Mouse (Mus musculus): Measurements from ENCODE around the gene Kptn. TPM values are rescaled to one million over a fixed set of nuclear protein-coding genes. Genes with fewer than 3 reads are reported as not detected.

Kptn gene
- total and polyA plus RNA-seq, 3 experiments = 8.8 to 24.5 (median 18.7) TPM

GRCm38 (mm10) chr7:16111284-16112090 lies 8.2 kb upstream of the Kptn start:
- no peak overlapping the region for H3K4me3 ChIP-seq (ENCODE audit: low read depth, low read length)
- H3K9me3 ChIP-seq (replicated peaks) = no peaks in the 10 kb centered on the region
- ATAC-seq (ENCODE audit: extremely low read depth, insufficient number of reproducible peaks, low FRiP score, poor library complexity, severe bottlenecking) = peak; percentile 70
- H3K4me1 ChIP-seq (ENCODE audit: insufficient read depth, low read depth, low read length) = peaks cover 47% of the 10 kb centered on the region
- H3K36me3 ChIP-seq (replicated peaks) = peaks cover 100% of the 10 kb centered on the region
- no peaks in the 10 kb centered on the region for H3K27me3 ChIP-seq (ENCODE audit: insufficient read depth, low read length)
- no peak for DNase-seq (ENCODE audit: low spot score)
- TF ChIP-seq GATA1 (IDR thresholded peaks at IDR 0.05; ENCODE audit: borderline replicate concordance, low read length) (no peak), POLR2AphosphoS5 (IDR thresholded peaks at IDR 0.05; ENCODE audit: insufficient replicate concordance, low read depth, low read length) (no peak), CTCF (IDR thresholded peaks at IDR 0.05; ENCODE audit: low read depth, low read length) (no peak), TAL1 (conservative IDR thresholded peaks at IDR 0.05; ENCODE audit: low read depth, low read length) (peak; percentile 75), GATA2 (IDR thresholded peaks at IDR 0.05; ENCODE audit: borderline replicate concordance, low read depth, low read length) (no peak)

GRCm38 (mm10) chr7:16116418-16116817 lies 3.3 kb upstream of the Kptn start:
- DNase-seq (ENCODE audit: low spot score) (no peak), ATAC-seq (ENCODE audit: extremely low read depth, insufficient number of reproducible peaks, low FRiP score, poor library complexity, severe bottlenecking) (no peak)
- TF ChIP-seq TAL1 (conservative IDR thresholded peaks at IDR 0.05; ENCODE audit: low read depth, low read length) = no peak
- Histone ChIP-seq H3K36me3 (replicated peaks) (peaks cover 81% of the 10 kb centered on the region), H3K27me3 (ENCODE audit: insufficient read depth, low read length) (no peaks in the 10 kb centered on the region), H3K4me3 (ENCODE audit: low read depth, low read length) (no peak overlapping the region), H3K9me3 (replicated peaks) (no peaks in the 10 kb centered on the region), H3K4me1 (ENCODE audit: insufficient read depth, low read depth, low read length) (peaks cover 47% of the 10 kb centered on the region)

GRCm38 (mm10) chr7:16117100-16117499 lies 2.6 kb upstream of the Kptn start:
- H3K4me1 ChIP-seq (ENCODE audit: insufficient read depth, low read depth, low read length) = peaks cover 41% of the 10 kb centered on the region
- ATAC-seq (ENCODE audit: extremely low read depth, insufficient number of reproducible peaks, low FRiP score, poor library complexity, severe bottlenecking) (no peak), DNase-seq (ENCODE audit: low spot score) (no peak)
- H3K4me3 ChIP-seq (ENCODE audit: low read depth, low read length) = no peak overlapping the region
- no peak for TF ChIP-seq TAL1 (conservative IDR thresholded peaks at IDR 0.05; ENCODE audit: low read depth, low read length)
- no peak for TF ChIP-seq GATA2 (IDR thresholded peaks at IDR 0.05; ENCODE audit: borderline replicate concordance, low read depth, low read length)
- TF ChIP-seq POLR2AphosphoS5 (IDR thresholded peaks at IDR 0.05; ENCODE audit: insufficient replicate concordance, low read depth, low read length) = no peak
- no peak for TF ChIP-seq GATA1 (IDR thresholded peaks at IDR 0.05; ENCODE audit: borderline replicate concordance, low read length)
- no peak for TF ChIP-seq CTCF (IDR thresholded peaks at IDR 0.05; ENCODE audit: low read depth, low read length)
- H3K9me3 ChIP-seq (replicated peaks) = no peaks in the 10 kb centered on the region
- peaks cover 76% of the 10 kb centered on the region for H3K36me3 ChIP-seq (replicated peaks)
- no peaks in the 10 kb centered on the region for H3K27me3 ChIP-seq (ENCODE audit: insufficient read depth, low read length)

GRCm38 (mm10) chr7:16120262-16120600 lies 536 bp downstream of the Kptn start:
- Histone ChIP-seq H3K9me3 (replicated peaks) (no peaks in the 10 kb centered on the region), H3K4me1 (ENCODE audit: insufficient read depth, low read depth, low read length) (peaks cover 30% of the 10 kb centered on the region), H3K36me3 (replicated peaks) (peaks cover 74% of the 10 kb centered on the region), H3K4me3 (ENCODE audit: low read depth, low read length) (peak overlapping the region; percentile 88), H3K27me3 (ENCODE audit: insufficient read depth, low read length) (no peaks in the 10 kb centered on the region)
- ATAC-seq (ENCODE audit: extremely low read depth, insufficient number of reproducible peaks, low FRiP score, poor library complexity, severe bottlenecking) (no peak), DNase-seq (ENCODE audit: low spot score) (no peak)
- TF ChIP-seq TAL1 (conservative IDR thresholded peaks at IDR 0.05; ENCODE audit: low read depth, low read length) (no peak), POLR2AphosphoS5 (IDR thresholded peaks at IDR 0.05; ENCODE audit: insufficient replicate concordance, low read depth, low read length) (no peak), GATA2 (IDR thresholded peaks at IDR 0.05; ENCODE audit: borderline replicate concordance, low read depth, low read length) (no peak), GATA1 (IDR thresholded peaks at IDR 0.05; ENCODE audit: borderline replicate concordance, low read length) (no peak), CTCF (IDR thresholded peaks at IDR 0.05; ENCODE audit: low read depth, low read length) (no peak)

GRCm38 (mm10) chr7:16125829-16126228 lies 6.1 kb downstream of the Kptn start:
- ATAC-seq (ENCODE audit: extremely low read depth, insufficient number of reproducible peaks, low FRiP score, poor library complexity, severe bottlenecking) (no peak), DNase-seq (ENCODE audit: low spot score) (no peak)
- Histone ChIP-seq H3K27me3 (ENCODE audit: insufficient read depth, low read length) (peaks cover 6% of the 10 kb centered on the region), H3K4me3 (ENCODE audit: low read depth, low read length) (no peak overlapping the region), H3K9me3 (replicated peaks) (no peaks in the 10 kb centered on the region), H3K36me3 (replicated peaks) (peaks cover 72% of the 10 kb centered on the region), H3K4me1 (ENCODE audit: insufficient read depth, low read depth, low read length) (peaks cover 16% of the 10 kb centered on the region)
- TF ChIP-seq CTCF (IDR thresholded peaks at IDR 0.05; ENCODE audit: low read depth, low read length) (no peak), POLR2AphosphoS5 (IDR thresholded peaks at IDR 0.05; ENCODE audit: insufficient replicate concordance, low read depth, low read length) (no peak), TAL1 (conservative IDR thresholded peaks at IDR 0.05; ENCODE audit: low read depth, low read length) (no peak), GATA2 (IDR thresholded peaks at IDR 0.05; ENCODE audit: borderline replicate concordance, low read depth, low read length) (no peak), GATA1 (IDR thresholded peaks at IDR 0.05; ENCODE audit: borderline replicate concordance, low read length) (no peak)

- H3K4me3 ChIP-seq (ENCODE audit: low read depth, low read length) = no peak overlapping the region
- no peak for TF ChIP-seq GATA1 (IDR thresholded peaks at IDR 0.05; ENCODE audit: borderline replicate concordance, low read length)
- TF ChIP-seq GATA2 (IDR thresholded peaks at IDR 0.05; ENCODE audit: borderline replicate concordance, low read depth, low read length) = no peak
- no peak for TF ChIP-seq CTCF (IDR thresholded peaks at IDR 0.05; ENCODE audit: low read depth, low read length)
- TF ChIP-seq POLR2AphosphoS5 (IDR thresholded peaks at IDR 0.05; ENCODE audit: insufficient replicate concordance, low read depth, low read length) = no peak
- TF ChIP-seq TAL1 (conservative IDR thresholded peaks at IDR 0.05; ENCODE audit: low read depth, low read length) = no peak
- ATAC-seq (ENCODE audit: extremely low read depth, insufficient number of reproducible peaks, low FRiP score, poor library complexity, severe bottlenecking) (no peak), DNase-seq (ENCODE audit: low spot score) (no peak)
- H3K9me3 ChIP-seq (replicated peaks) = no peaks in the 10 kb centered on the region
- H3K4me1 ChIP-seq (ENCODE audit: insufficient read depth, low read depth, low read length) = peaks cover 21% of the 10 kb centered on the region
- peaks cover 22% of the 10 kb centered on the region for H3K27me3 ChIP-seq (ENCODE audit: insufficient read depth, low read length)
- H3K36me3 ChIP-seq (replicated peaks) = peaks cover 55% of the 10 kb centered on the region
These were observed 8.6 kb downstream of the Kptn start for GRCm38 (mm10) chr7:16128344-16128743.
